Comparison of ENCODE assay signal across 7 mouse cellular contexts in the genomic region with DNA sequence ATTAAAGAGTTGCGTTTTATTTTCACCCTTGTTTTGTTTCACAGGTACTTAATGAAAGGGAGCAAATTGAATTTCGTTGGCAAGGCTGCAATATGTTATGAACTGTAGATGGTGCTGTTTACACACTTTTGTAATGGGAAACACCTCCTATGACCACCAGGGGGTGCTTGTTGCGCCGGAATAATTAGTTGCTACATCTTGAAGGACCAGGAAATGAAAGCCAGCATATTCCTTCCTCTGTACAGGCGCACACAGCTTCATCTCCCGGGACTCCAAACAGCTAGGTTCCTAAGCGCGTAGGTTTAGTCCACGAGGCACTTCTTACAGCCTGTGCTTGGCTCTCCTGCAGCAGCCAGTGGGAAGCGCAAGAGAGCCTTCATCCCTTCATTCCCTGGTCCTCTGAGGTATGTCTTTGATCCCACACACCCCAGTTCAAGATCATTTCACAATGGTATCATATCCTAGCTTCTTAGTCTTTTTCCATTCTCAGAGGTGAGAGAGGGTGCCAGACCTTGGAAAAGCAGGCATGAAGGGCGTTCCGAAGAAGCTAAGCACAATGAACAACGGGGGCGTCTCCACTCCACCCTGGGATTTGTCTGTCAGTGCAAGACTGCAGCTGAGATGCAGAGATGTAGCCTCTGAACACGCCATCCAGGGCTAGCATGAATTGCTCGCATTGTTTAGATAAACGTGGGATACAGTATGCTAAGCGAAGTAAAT.
DNase-seq lines count a peak whose midpoint lies in the region; ATAC-seq lines count a peak whose summit lies in the region.

No protein-coding gene starts in this region.

- WGBS in intestine, embryonic 16.5 days: 33% methylated on average over 18 of the region's 18 CpGs

- no peaks in the 10 kb centered on the region for H3K4me1 ChIP-seq in intestine, embryonic 16.5 days (ENCODE audit: control insufficient read depth, insufficient read depth, low read length)

- intact Hi-C loops in gastrocnemius, postnatal 36 days (cut with DNase I): loop anchor here (2.0 to 5.0 kb wide), 4 partner anchors 248 to 603 kb away; partner anchors contain the start of gene Barx2
- intact Hi-C loops in left cerebral cortex, postnatal 25 days (cut with DNase I): loop anchor here (1.0 to 10.0 kb wide), 5 partner anchors 355 to 785 kb away; partner anchors contain the start of gene Kcnj5

- peak; percentile 45 for DNase-seq in adrenal gland, adult 8-10 months
- DNase-seq in embryo, embryonic 10.5 days (ENCODE audit: low spot score): peak; percentile 92
- peak; percentile 49 to 61 for DNase-seq in gastrocnemius, postnatal 36 days
- peak; percentile 86 to 93 for DNase-seq in left cerebral cortex, postnatal 25 days (ENCODE audit: low spot score in 2 of 2)
- DNase-seq in mesoderm, embryonic 11.5 days (ENCODE audit: low read depth, low spot score): peak; percentile 88
- peak; percentile 77 to 80 for DNase-seq in right cerebral cortex, postnatal 36 days (ENCODE audit: low spot score in 2 of 2)

- no peaks in the 10 kb centered on the region for H3K9me3 ChIP-seq in intestine, embryonic 16.5 days (ENCODE audit: control insufficient read depth, low read length)

- ATAC-seq in intestine, embryonic 16.5 days: peak; percentile 75

- no peak overlapping the region for H3K27ac ChIP-seq in intestine, embryonic 16.5 days (ENCODE audit: low read length)

- H3K4me2 ChIP-seq in intestine, embryonic 16.5 days (ENCODE audit: low read depth, low read length): peak overlapping the region; percentile 61

- H3K4me3 ChIP-seq in intestine, embryonic 16.5 days (ENCODE audit: low read length): peak overlapping the region; percentile 28; the same call in 1 of the 2 replicates

- H3K36me3 ChIP-seq in intestine, embryonic 16.5 days (ENCODE audit: control insufficient read depth, insufficient read depth, low read length): no peaks in the 10 kb centered on the region

- no peaks in the 10 kb centered on the region for H3K27me3 ChIP-seq in intestine, embryonic 16.5 days (replicated peaks; ENCODE audit: control insufficient read depth, insufficient read depth, low read length)

- H3K9ac ChIP-seq in intestine, embryonic 16.5 days (ENCODE audit: low read depth, low read length): peak overlapping the region; percentile 57; the same call in 1 of the 2 replicates
